Mouse (Mus musculus): ENCODE measurements around the gene Qtrt1.

DNA sequence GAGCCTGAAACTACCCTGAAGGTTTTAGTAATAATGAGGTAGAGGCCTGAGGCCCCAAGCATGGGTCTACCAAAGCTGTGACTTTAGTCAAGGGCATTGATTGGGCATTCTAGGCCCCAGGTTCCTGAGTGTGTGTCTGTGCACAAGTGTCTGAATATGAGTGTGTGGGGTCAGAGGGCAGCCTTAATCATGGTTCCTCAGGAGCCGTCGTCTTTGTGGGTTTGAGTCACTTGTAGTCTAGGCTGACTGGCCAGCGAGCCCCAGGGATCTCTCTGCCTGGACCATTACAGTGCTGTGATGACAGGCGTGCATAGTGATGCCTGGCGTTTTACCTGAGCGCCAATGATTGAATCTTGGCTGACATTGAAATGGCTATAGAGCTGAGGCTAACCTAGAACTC is 16.5 kb downstream of the Qtrt1 start:
- TF ChIP-seq CTCF (IDR thresholded peaks at IDR 0.05) (no peak), EP300 (IDR thresholded peaks at IDR 0.05) (no peak)
